Mouse (Mus musculus) liver, adult 2 months (tissue): ENCODE data around the gene Cdh7. TPM values are rescaled to one million over a fixed set of nuclear protein-coding genes. Genes with fewer than 3 reads are reported as not detected.

Experiments used
- DNase-seq: peaks from one replicate; pipeline ENCODE4 v3.0.0-alpha.2; 2011; ENCODE audit warnings: low read depth, low spot score; ENCODE audit errors: extremely low read depth
- H3K27ac ChIP-seq: fragments of 200-500 bp; replicated peaks from 2 replicates; pipeline ENCODE4 v1.5.1; 2012; ENCODE audit warnings: low read depth, mild to moderate bottlenecking, control low read depth, inconsistent platforms, low read length; ENCODE audit not compliant: insufficient read depth
- H3K27me3 ChIP-seq: fragments of 200-500 bp; 2 replicates; pipeline ENCODE4 v1.6.1; 2012; ENCODE audit warnings: mild to moderate bottlenecking, moderate library complexity, low read length, inconsistent platforms; ENCODE audit not compliant: control insufficient read depth, insufficient read depth
- H3K36me3 ChIP-seq: fragments of 200-500 bp; 2 replicates; pipeline ENCODE4 v1.6.1; 2012; ENCODE audit warnings: low read length, inconsistent platforms; ENCODE audit not compliant: control insufficient read depth, insufficient read depth
- H3K4me1 ChIP-seq: fragments of 200-500 bp; 2 replicates; pipeline ENCODE4 v1.6.1; 2011; ENCODE audit warnings: low read length; ENCODE audit not compliant: control insufficient read depth, insufficient read depth
- H3K4me3 ChIP-seq: fragments of 200-500 bp; 2 replicates; pipeline ENCODE4 v1.5.1; 2011; ENCODE audit warnings: low read depth, mild to moderate bottlenecking, control low read depth, low read length, moderate library complexity; ENCODE audit not compliant: insufficient read depth
- H3K79me2 ChIP-seq: fragments of 200-500 bp; 2 replicates; pipeline ENCODE4 v1.6.1; 2012; ENCODE audit warnings: inconsistent platforms, mild to moderate bottlenecking, low read length, moderate library complexity; ENCODE audit not compliant: control insufficient read depth, insufficient read depth
- H3K9ac ChIP-seq: fragments of 200-500 bp; 2 replicates; pipeline ENCODE4 v1.6.1; 2012; ENCODE audit warnings: low read depth, mild to moderate bottlenecking, control low read depth, inconsistent platforms, low read length
- CTCF ChIP-seq: fragments of 200-500 bp; IDR thresholded peaks from 2 replicates; pipeline ENCODE4 v1.5.1; 2011; ENCODE audit warnings: low read depth, low read length, control low read depth
- POLR2A ChIP-seq: fragments of 200-500 bp; IDR thresholded peaks from 2 replicates; pipeline ENCODE4 v1.6.1; 2011; ENCODE audit warnings: low read length, control low read depth; ENCODE audit not compliant: insufficient read depth; ENCODE audit errors: extremely low read depth
- WGBS: fragments of 180-500 bp; shearing (Covaris S2); methylation state at CpG from one replicate; pipeline ENCODE4 v1.1.7; 2018; 5-methylcytosine and 5-hydroxymethylcytosine counted together
- polyA plus RNA-seq: library from polyadenylated mRNA; depleted of rRNA; stranded (reverse); fragments of >200 nt; gene quantifications from 2 replicates; pipeline ENCODE4 v1.2.3, GENCODE M21; 2012; rRNA removed
- total RNA-seq: library from RNA; depleted of rRNA; stranded (reverse); fragments of >200 nt; gene quantifications from 2 replicates; pipeline ENCODE4 v1.2.3, GENCODE M21; 2014; rRNA removed

Cdh7 gene
- total RNA-seq, result not detected in 2 replicates
- polyA plus RNA-seq, result not detected in 2 replicates

DNA sequence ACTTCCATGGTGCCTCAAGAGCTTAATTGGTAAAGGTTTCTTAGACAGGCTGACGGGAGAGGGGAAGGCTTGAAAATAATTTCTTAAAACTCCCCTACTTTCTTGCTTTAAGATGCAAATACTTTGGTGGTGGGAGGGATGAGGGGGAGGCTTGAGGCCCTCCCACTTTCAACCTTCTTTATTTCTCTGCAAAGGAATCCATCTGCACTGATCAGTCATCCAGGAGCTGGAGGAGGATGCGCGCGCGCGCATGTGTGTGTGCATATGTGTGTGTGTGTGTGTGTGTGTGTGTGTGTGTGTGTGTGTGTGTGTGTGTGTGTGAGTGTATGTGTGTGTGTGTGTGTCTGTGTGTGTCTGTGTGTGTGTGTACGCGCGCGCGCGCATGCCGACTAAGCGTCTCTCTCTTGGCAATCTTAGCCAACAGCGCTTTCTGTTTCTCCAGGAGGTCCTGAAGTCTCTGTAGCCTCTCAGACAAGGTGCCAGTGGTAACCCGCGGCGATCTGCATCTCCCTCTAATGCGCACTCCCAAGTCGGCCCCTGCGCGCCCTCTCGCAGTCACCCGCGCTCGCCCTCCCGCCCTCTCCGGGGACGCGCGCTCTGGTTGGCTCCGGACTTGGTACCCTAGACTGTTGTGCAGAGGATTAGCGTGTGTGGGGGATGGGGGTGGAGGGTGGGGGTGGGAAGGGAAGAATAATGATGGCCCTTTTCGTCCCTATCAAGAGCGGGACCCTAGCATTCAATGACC is at the start of gene Cdh7:
TSS of gene Cdh7 (plus strand) at position 368 of the 745 bp plus-strand sequence.
- no peaks in the 10 kb centered on the region for H3K4me1 ChIP-seq
- WGBS, result 1% methylated on average over 35 of the region's 35 CpGs
- H3K27me3 ChIP-seq, result no peaks in the 10 kb centered on the region
- H3K9ac ChIP-seq, result no peak within 1 kb of the TSS
- no peaks in the 10 kb centered on the region for H3K79me2 ChIP-seq
- no peaks in the 10 kb centered on the region for H3K36me3 ChIP-seq
- no peak for DNase-seq
- TF ChIP-seq CTCF (no peak), POLR2A (no peak)
- no peak within 1 kb of the TSS for H3K27ac ChIP-seq
- no peak within 1 kb of the TSS for H3K4me3 ChIP-seq

DNA sequence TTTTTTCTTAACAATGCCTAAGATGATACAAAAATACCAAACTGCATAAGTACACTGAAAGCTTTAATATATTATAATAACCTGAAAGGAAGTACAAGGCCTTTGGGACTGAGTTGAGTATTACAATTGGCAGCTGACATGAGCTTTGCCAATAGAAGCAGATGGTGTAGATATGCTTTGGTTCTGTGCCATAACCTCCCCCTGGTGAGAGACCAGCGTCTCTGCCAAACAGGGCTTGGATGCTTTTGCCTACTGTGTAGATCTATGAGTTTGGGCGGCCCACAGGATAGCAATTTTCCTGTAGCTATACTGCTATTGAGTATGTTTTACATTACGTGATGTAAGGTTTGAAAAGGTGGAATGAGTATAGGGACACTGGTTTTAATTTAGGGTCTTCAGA is 49.6 kb upstream of the Cdh7 start:
- Histone ChIP-seq H3K36me3 (no peaks in the 10 kb centered on the region), H3K4me3 (no peak overlapping the region), H3K27me3 (no peaks in the 10 kb centered on the region), H3K79me2 (no peaks in the 10 kb centered on the region), H3K9ac (no peak overlapping the region), H3K27ac (no peak overlapping the region), H3K4me1 (no peaks in the 10 kb centered on the region)
- DNase-seq, result no peak
- 82% methylated on average over 3 of the region's 3 CpGs for WGBS
- TF ChIP-seq CTCF (no peak), POLR2A (no peak)

DNA sequence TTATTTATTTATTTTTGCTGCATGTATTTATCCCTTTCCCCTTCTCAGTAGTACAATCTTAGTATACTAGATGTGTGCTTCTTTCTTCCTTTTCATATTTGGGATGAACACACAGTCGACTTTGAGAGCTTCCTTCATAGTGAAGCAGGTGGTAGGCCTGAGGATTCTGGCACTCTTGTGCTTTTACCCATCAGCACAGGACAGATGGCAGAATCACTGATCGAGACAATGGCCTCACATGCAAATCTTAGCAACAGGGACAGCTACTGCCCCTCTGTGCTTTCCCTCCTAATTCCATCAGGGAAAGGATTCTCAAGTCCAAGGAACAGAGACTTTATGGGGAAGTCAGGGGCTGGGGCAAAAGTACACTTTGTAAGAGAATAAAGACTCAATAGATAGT is 33.7 kb upstream of the Cdh7 start:
- Histone ChIP-seq H3K4me1 (no peaks in the 10 kb centered on the region), H3K27ac (no peak overlapping the region), H3K9ac (no peak overlapping the region), H3K27me3 (no peaks in the 10 kb centered on the region), H3K36me3 (no peaks in the 10 kb centered on the region), H3K79me2 (no peaks in the 10 kb centered on the region), H3K4me3 (no peak overlapping the region)
- DNase-seq, result no peak
- 65% methylated on average over 2 of the region's 2 CpGs for WGBS
- TF ChIP-seq CTCF (no peak), POLR2A (no peak)

DNA sequence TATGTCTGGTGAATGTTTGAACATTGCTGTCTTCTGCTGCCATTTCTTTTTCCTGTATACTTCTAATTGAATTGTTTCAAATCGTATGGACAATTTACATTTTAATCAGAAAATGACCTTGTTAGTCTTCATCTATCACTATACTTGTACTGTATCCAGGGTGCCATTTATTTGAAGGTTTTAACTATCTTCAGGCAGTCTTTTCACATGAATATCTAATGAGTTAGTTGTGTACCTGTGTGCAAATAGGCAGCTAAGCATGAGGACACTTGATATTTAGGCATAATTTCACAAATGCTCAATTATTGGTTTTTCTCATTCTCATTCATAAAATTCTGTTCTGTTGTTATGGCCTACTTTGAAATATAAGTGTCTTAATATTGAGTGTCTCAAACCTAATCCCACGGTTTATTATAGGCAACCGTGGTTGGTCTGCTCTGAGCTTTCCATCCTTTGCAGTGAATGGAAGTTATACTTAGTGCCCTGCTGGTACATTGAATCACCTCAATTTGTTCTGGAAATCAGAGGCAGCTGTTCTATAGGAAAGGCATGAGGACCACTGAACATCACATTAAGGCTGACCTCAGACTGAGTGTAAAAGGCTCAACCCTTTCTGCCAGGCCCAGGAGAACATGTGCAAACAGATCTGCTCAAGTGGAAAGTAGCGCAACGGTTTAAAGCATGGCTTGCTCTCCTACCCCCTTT is 10.4 kb upstream of the Cdh7 start:
- no peak overlapping the region for H3K27ac ChIP-seq
- H3K36me3 ChIP-seq, result no peaks in the 10 kb centered on the region
- no peak overlapping the region for H3K9ac ChIP-seq
- no peaks in the 10 kb centered on the region for H3K79me2 ChIP-seq
- H3K27me3 ChIP-seq, result no peaks in the 10 kb centered on the region
- no peaks in the 10 kb centered on the region for H3K4me1 ChIP-seq
- WGBS, result 85% methylated on average over 5 of the region's 5 CpGs
- no peak for TF ChIP-seq POLR2A
- no peak for TF ChIP-seq CTCF
- no peak for DNase-seq
- no peak overlapping the region for H3K4me3 ChIP-seq

DNA sequence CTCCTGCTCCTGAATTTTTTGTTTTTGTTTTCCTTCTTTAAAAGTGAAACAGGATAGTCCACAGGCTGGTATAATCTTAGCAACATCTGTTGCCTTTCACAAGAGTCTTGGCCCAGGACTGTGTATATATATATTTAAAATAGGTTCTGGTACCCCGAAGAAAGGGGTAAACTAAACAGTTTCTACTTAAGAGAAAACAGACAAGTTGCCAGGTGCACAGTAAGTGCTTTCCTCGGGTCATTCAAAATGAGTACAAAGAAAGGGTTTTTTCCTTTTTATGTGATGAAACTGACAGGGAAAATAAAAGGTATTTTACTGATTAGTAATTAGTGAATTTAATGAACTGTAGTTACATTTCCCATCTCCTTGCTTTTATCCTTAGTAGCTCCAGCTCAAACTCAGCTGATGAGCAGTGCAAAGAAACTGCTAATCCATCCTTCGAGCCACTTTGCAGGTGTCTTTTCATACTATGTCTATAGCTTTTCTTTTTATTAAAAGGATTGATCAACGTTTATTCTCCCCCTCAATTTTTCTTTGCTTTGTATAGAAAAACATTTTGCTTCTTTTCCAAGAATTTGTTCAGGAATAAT is 9.7 kb upstream of the Cdh7 start:
- H3K79me2 ChIP-seq, result no peaks in the 10 kb centered on the region
- no peak overlapping the region for H3K4me3 ChIP-seq
- no peak overlapping the region for H3K9ac ChIP-seq
- 59% methylated on average over 4 of the region's 4 CpGs for WGBS
- TF ChIP-seq POLR2A (no peak), CTCF (no peak)
- no peak for DNase-seq
- no peak overlapping the region for H3K27ac ChIP-seq
- H3K4me1 ChIP-seq, result no peaks in the 10 kb centered on the region
- no peaks in the 10 kb centered on the region for H3K27me3 ChIP-seq
- no peaks in the 10 kb centered on the region for H3K36me3 ChIP-seq
